Mouse (Mus musculus) myocyte (in vitro differentiated cells): ENCODE results near the gene Rpl26.

ENCODE experiments used
- E2F4 ChIP-seq: IDR thresholded peaks from one replicate; pipeline ENCODE4 v1.6.1; 2011; ENCODE audit warnings: mild to moderate bottlenecking, control low read depth, moderate library complexity; ENCODE audit not compliant: insufficient read depth
- MAX ChIP-seq: IDR thresholded peaks from one replicate; pipeline ENCODE4 v1.6.1; 2011; ENCODE audit warnings: low read depth, mild to moderate bottlenecking, control low read depth
- POLR2A ChIP-seq: IDR thresholded peaks from one replicate; pipeline ENCODE4 v1.6.1; 2011; ENCODE audit warnings: low read depth, mild to moderate bottlenecking, control low read depth, moderate library complexity; ENCODE audit not compliant: insufficient read length
- POLR2AphosphoS2 ChIP-seq: IDR thresholded peaks from one replicate; pipeline ENCODE4 v1.6.1; 2011; ENCODE audit warnings: low read depth, control low read depth; ENCODE audit not compliant: insufficient read length
- SRF ChIP-seq: IDR thresholded peaks from one replicate; pipeline ENCODE4 v1.6.1; 2011; ENCODE audit warnings: low read depth; ENCODE audit not compliant: control insufficient read depth, insufficient read length

DNA sequence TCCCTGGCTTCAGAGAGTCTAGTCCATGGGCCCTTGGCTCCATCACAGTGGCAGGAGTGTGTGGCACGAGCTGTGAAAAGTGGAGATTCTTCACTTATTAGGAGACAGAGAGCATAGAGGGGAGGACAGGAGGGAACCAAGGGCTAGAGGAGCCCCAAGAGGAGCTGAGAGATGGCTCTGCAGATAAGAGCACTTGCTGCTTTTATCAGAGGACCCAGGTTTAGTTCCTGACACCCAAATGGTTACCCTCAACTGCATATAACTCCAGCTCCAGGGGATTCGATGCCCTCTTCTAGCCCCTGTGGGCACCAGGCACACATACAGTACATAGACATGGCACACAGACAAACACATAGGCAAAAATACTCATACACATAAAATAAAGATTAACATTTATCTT, 23.4 kb downstream of the Rpl26 start:
- TF ChIP-seq E2F4 (no peak), POLR2A (no peak), MAX (no peak), POLR2AphosphoS2 (no peak), SRF (no peak)
